Mouse (Mus musculus): ENCODE results near the gene Ptprn2. TPM values are rescaled to one million over a fixed set of nuclear protein-coding genes. Genes with fewer than 3 reads are reported as not detected.

The Ptprn2 gene
- polyA plus RNA-seq, 1 experiment = 1.2 TPM

DNA sequence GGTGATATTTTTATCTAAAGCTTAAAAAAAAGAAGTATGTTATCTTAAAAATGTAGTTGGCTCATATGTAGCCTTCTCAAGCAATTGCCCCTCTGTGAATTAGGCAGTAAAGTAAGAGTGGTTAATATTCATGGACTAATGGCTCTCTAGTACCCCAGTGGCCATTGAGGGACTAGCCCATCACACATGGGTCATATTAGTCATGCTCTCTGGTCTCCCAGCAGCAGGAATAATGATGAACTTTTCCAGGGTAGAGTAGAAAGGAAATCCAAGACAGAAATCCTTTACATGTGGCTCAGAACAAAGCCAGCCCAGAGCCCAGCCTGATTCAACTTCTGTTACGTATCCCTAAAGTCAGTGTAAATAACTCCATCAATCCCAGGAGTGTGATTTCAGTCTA lies 779.7 kb downstream of the Ptprn2 start:
- Histone ChIP-seq H3K27ac (ENCODE audit: control insufficient read depth, insufficient read depth, low read length) (no peak overlapping the region), H3K27me3 (ENCODE audit: control insufficient read depth, insufficient read depth, low read length) (no peaks in the 10 kb centered on the region), H3K4me1 (replicated peaks; ENCODE audit: control insufficient read depth, insufficient read depth, low read length) (no peaks in the 10 kb centered on the region), H3K4me3 (ENCODE audit: control insufficient read depth, insufficient read depth, low read length) (no peak overlapping the region), H3K36me3 (ENCODE audit: control insufficient read depth, insufficient read depth, low read length) (no peaks in the 10 kb centered on the region)
- TF ChIP-seq CTCF (IDR thresholded peaks at IDR 0.05; ENCODE audit: borderline replicate concordance, control insufficient read depth, extremely low read depth, insufficient read depth, low read length, poor library complexity) = no peak
- no peak for TF ChIP-seq POLR2A (IDR thresholded peaks at IDR 0.05; ENCODE audit: control insufficient read depth, extremely low read depth, insufficient read depth, low read length, poor library complexity)
- WGBS = 95% methylated on average over 1 of the region's 1 CpGs
- no peak for DNase-seq

DNA sequence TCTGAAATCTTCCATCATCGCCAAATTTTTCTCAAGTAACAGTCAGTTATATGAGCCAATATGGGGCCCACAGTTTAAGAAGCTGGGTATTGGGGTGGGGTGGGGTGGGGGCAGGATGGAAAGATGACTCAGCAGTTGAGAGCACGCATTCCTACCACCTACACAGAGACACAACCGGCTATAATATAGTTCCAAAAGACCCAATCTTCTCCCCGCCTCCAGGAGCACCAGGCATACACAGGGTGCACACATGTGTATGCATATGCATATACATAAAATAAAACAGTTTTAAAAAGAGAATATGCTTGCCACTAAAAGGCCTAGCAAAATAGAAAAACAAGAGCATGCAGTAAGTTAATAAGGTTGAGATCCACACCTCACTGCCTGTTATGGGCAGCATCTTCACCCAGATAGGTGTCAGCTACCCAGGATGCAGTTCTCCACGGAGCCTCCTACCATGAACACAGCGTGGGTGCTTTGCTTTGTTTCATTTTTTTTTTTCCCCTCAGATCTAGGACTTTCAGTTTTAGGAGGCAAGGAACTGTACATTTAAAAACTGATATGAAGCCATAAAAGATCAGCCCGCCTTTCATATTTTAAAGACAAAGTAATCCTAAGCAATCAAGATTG lies 783.1 kb downstream of the Ptprn2 start:
- Histone ChIP-seq H3K27ac (ENCODE audit: control insufficient read depth, insufficient read depth, low read length) (no peak overlapping the region), H3K36me3 (ENCODE audit: control insufficient read depth, insufficient read depth, low read length) (no peaks in the 10 kb centered on the region), H3K27me3 (ENCODE audit: control insufficient read depth, insufficient read depth, low read length) (no peaks in the 10 kb centered on the region), H3K4me1 (replicated peaks; ENCODE audit: control insufficient read depth, insufficient read depth, low read length) (no peaks in the 10 kb centered on the region), H3K4me3 (ENCODE audit: control insufficient read depth, insufficient read depth, low read length) (no peak overlapping the region)
- DNase-seq = no peak
- TF ChIP-seq POLR2A (IDR thresholded peaks at IDR 0.05; ENCODE audit: control insufficient read depth, extremely low read depth, insufficient read depth, low read length, poor library complexity) (no peak), CTCF (IDR thresholded peaks at IDR 0.05; ENCODE audit: borderline replicate concordance, control insufficient read depth, extremely low read depth, insufficient read depth, low read length, poor library complexity) (no peak)
- WGBS = 62% methylated on average over 7 of the region's 7 CpGs

DNA sequence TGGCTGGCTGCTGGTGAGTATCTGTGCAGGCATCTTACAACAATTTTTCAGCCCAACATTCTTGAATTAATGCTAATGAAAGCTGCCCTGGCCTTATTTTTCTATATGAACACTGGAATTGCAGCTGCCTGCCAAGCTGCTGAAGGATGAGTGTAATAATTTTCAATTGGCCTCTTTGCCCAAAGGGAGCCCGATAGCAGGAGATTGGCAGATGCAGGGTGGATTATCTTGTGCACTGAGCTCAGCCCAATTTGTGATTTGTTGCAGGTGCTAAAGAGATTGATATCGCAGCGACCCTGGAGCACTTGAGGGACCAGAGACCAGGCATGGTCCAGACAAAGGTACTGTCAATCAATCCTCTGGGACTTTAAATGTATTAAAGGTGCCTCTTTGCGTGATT lies 783.8 kb downstream of the Ptprn2 start:
- Histone ChIP-seq H3K27ac (ENCODE audit: control insufficient read depth, insufficient read depth, low read length) (no peak overlapping the region), H3K4me3 (ENCODE audit: control insufficient read depth, insufficient read depth, low read length) (no peak overlapping the region), H3K27me3 (ENCODE audit: control insufficient read depth, insufficient read depth, low read length) (no peaks in the 10 kb centered on the region), H3K36me3 (ENCODE audit: control insufficient read depth, insufficient read depth, low read length) (no peaks in the 10 kb centered on the region), H3K4me1 (replicated peaks; ENCODE audit: control insufficient read depth, insufficient read depth, low read length) (no peaks in the 10 kb centered on the region)
- 94% methylated on average over 4 of the region's 4 CpGs for WGBS
- TF ChIP-seq POLR2A (IDR thresholded peaks at IDR 0.05; ENCODE audit: control insufficient read depth, extremely low read depth, insufficient read depth, low read length, poor library complexity) (no peak), CTCF (IDR thresholded peaks at IDR 0.05; ENCODE audit: borderline replicate concordance, control insufficient read depth, extremely low read depth, insufficient read depth, low read length, poor library complexity) (no peak)
- no peak for DNase-seq

DNA sequence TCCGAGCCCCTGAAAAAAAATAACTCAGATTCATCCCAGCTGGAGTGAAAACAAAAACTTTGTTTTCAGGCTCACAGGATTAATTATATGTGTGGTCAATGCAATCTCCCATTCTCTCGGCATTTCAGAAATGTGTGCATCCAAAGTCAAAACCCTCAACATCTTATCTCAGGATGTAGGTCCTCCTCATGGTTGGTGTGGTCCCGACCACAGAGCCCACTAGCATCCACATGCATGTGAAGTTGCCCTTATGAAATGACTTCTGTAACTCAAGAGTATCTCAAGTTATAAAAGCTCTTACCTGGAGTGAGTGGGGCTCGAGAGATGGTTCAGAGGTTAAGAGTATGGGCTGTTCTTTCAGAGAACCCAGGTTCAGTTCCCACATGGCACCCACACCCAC lies 784.7 kb downstream of the Ptprn2 start:
- no peak for TF ChIP-seq POLR2A (IDR thresholded peaks at IDR 0.05; ENCODE audit: control insufficient read depth, extremely low read depth, insufficient read depth, low read length, poor library complexity)
- TF ChIP-seq CTCF (IDR thresholded peaks at IDR 0.05; ENCODE audit: borderline replicate concordance, control insufficient read depth, extremely low read depth, insufficient read depth, low read length, poor library complexity) = no peak
- no peaks in the 10 kb centered on the region for H3K36me3 ChIP-seq (ENCODE audit: control insufficient read depth, insufficient read depth, low read length)
- DNase-seq = no peak
- 28% methylated on average over 4 of the region's 4 CpGs for WGBS
- no peaks in the 10 kb centered on the region for H3K27me3 ChIP-seq (ENCODE audit: control insufficient read depth, insufficient read depth, low read length)
- H3K4me3 ChIP-seq (ENCODE audit: control insufficient read depth, insufficient read depth, low read length) = no peak overlapping the region
- no peaks in the 10 kb centered on the region for H3K4me1 ChIP-seq (replicated peaks; ENCODE audit: control insufficient read depth, insufficient read depth, low read length)
- H3K27ac ChIP-seq (ENCODE audit: control insufficient read depth, insufficient read depth, low read length) = no peak overlapping the region

DNA sequence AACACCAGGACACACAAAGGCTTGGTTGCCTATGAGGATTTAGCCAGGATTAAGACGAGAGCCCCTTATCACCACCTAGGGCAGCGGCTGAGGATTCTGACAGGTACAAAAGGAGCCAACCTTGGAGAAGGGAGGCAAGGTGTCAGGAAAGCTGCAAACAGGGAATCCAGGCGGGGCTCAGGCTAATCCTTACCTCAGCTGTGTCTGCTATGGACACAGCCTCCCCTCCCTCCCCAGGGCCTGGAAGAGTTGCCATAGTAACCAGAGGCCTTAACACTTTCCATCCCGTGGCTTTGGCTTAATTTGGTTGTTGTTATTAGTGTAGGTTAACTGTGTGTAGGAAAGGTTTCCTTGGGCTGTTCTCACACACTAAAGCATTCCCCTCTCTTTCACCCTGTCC lies 787.6 kb downstream of the Ptprn2 start:
- H3K27ac ChIP-seq (ENCODE audit: control insufficient read depth, insufficient read depth, low read length) = no peak overlapping the region
- no peaks in the 10 kb centered on the region for H3K36me3 ChIP-seq (ENCODE audit: control insufficient read depth, insufficient read depth, low read length)
- whole genome bisulfite sequencing = 76% methylated on average over 4 of the region's 4 CpGs
- no peaks in the 10 kb centered on the region for H3K4me1 ChIP-seq (replicated peaks; ENCODE audit: control insufficient read depth, insufficient read depth, low read length)
- H3K27me3 ChIP-seq (ENCODE audit: control insufficient read depth, insufficient read depth, low read length) = no peaks in the 10 kb centered on the region
- no peak for TF ChIP-seq CTCF (IDR thresholded peaks at IDR 0.05; ENCODE audit: borderline replicate concordance, control insufficient read depth, extremely low read depth, insufficient read depth, low read length, poor library complexity)
- TF ChIP-seq POLR2A (IDR thresholded peaks at IDR 0.05; ENCODE audit: control insufficient read depth, extremely low read depth, insufficient read depth, low read length, poor library complexity) = no peak
- DNase-seq = no peak
- no peak overlapping the region for H3K4me3 ChIP-seq (ENCODE audit: control insufficient read depth, insufficient read depth, low read length)

DNA sequence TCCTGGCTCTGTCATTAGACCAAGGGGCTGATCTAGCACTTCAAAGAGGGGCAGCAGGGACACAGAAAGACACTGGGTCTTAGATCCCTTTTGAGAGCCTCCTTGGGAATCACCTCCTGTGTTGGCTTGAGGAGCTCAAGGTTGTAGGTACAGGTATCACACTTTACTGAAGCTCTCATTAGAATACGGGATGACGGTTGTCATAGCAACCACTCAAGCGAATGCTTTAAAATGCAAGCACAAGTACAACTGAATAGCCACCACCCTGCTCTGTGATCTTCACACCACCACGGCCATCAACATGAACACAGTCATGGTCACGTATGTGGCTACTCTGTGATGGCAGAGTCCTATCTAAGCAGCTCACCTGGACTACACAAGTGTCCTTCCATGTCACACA lies 789.1 kb downstream of the Ptprn2 start:
- DNase-seq = no peak
- H3K27ac ChIP-seq (ENCODE audit: control insufficient read depth, insufficient read depth, low read length) = no peak overlapping the region
- TF ChIP-seq CTCF (IDR thresholded peaks at IDR 0.05; ENCODE audit: borderline replicate concordance, control insufficient read depth, extremely low read depth, insufficient read depth, low read length, poor library complexity) = no peak
- no peak for TF ChIP-seq POLR2A (IDR thresholded peaks at IDR 0.05; ENCODE audit: control insufficient read depth, extremely low read depth, insufficient read depth, low read length, poor library complexity)
- no peak overlapping the region for H3K4me3 ChIP-seq (ENCODE audit: control insufficient read depth, insufficient read depth, low read length)
- WGBS = 91% methylated on average over 5 of the region's 5 CpGs
- no peaks in the 10 kb centered on the region for H3K4me1 ChIP-seq (replicated peaks; ENCODE audit: control insufficient read depth, insufficient read depth, low read length)
- H3K36me3 ChIP-seq (ENCODE audit: control insufficient read depth, insufficient read depth, low read length) = no peaks in the 10 kb centered on the region
- no peaks in the 10 kb centered on the region for H3K27me3 ChIP-seq (ENCODE audit: control insufficient read depth, insufficient read depth, low read length)

DNA sequence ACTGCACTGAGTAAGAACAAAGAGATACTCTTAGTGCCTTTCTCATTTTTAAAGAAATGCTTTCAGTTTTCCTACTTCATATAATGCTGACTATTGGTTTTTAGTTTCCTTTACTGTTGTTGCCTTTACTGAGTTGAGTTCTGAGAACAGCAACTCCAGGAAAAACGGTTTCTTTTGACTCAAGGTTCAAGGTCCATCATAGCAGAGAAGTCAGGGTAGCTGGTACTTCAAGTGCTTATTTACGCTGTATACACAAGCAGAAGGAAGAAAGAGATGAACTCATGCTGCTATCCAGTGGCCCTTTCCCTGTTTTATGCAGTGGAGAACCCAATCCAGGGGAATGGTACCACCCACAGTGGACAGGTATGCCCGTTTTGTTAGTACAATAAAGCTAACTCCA lies 795.3 kb downstream of the Ptprn2 start:
- no peak overlapping the region for H3K4me3 ChIP-seq (ENCODE audit: control insufficient read depth, insufficient read depth, low read length)
- no peaks in the 10 kb centered on the region for H3K27me3 ChIP-seq (ENCODE audit: control insufficient read depth, insufficient read depth, low read length)
- H3K36me3 ChIP-seq (ENCODE audit: control insufficient read depth, insufficient read depth, low read length) = no peaks in the 10 kb centered on the region
- H3K4me1 ChIP-seq (replicated peaks; ENCODE audit: control insufficient read depth, insufficient read depth, low read length) = no peaks in the 10 kb centered on the region
- no peak for TF ChIP-seq POLR2A (IDR thresholded peaks at IDR 0.05; ENCODE audit: control insufficient read depth, extremely low read depth, insufficient read depth, low read length, poor library complexity)
- TF ChIP-seq CTCF (IDR thresholded peaks at IDR 0.05; ENCODE audit: borderline replicate concordance, control insufficient read depth, extremely low read depth, insufficient read depth, low read length, poor library complexity) = no peak
- DNase-seq = no peak
- 88% methylated on average over 3 of the region's 3 CpGs for WGBS
- H3K27ac ChIP-seq (ENCODE audit: control insufficient read depth, insufficient read depth, low read length) = no peak overlapping the region
